Mouse (Mus musculus): ENCODE data around the gene Arntl. TPM values are rescaled to one million over a fixed set of nuclear protein-coding genes. Genes with fewer than 3 reads are reported as not detected.

The Arntl gene
- 10 to 100 TPM in 1 of 2 experiments, 1 to 10 TPM in 1; 9.0 to 10.7 TPM for total RNA-seq (2021)
- long read RNA-seq, experiment 1, partial matches to known transcripts = 2 of 10 reads
- long read RNA-seq, experiment 1, other reads (novel, unspliced or antisense) = 4 of 10 reads
- long read RNA-seq, experiment 2, partial matches to known transcripts = 0 of 17 reads
- long read RNA-seq, experiment 2, other reads (novel, unspliced or antisense) = 13 of 17 reads

DNA sequence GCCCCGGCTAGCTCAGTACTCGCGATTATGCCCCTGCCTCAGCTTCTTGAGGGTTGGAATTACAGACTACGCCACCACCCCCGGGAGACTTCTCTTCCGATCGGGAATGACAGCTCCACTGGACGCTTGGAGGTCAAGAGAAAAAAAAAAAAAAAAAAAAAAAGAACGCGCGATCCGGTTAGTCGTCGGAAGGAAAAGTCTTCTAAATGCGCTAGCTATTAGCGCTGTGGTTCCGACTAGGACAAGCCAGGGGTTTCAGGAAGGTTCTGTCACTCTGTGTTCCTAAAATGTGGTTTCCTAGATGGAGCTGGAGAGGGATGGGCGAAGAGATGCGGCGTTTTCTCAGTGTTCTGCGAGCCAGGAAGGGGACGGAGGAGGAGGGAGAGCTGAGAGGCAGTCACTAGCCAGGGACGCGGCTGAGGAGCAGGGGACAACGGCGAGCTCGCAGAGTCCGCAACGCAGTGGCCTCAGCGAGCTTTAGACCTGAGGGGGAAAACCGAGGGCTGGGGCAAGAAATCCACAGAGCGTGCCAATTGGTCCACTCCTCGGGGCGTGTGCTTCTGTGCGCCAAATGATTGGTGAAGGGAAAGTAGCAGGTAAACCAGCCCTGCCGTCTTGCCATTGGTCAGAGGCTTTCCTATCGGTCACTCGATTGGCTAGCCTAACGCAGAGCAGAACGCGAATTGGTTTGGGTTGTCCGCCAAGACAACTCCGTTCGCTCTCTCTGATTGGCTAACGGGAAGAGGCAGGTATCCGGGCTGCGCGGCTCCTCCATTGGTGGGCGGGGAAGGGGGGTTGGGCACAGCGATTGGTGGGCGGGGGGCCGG, at the start of gene Arntl:
Gene Arntl, plus strand, starts transcription at position 822 of the 827 bp plus-strand sequence.
- DNase-seq (ENCODE audit: low spot score in 2 of 2) = peak; percentile 84 to 92

DNA sequence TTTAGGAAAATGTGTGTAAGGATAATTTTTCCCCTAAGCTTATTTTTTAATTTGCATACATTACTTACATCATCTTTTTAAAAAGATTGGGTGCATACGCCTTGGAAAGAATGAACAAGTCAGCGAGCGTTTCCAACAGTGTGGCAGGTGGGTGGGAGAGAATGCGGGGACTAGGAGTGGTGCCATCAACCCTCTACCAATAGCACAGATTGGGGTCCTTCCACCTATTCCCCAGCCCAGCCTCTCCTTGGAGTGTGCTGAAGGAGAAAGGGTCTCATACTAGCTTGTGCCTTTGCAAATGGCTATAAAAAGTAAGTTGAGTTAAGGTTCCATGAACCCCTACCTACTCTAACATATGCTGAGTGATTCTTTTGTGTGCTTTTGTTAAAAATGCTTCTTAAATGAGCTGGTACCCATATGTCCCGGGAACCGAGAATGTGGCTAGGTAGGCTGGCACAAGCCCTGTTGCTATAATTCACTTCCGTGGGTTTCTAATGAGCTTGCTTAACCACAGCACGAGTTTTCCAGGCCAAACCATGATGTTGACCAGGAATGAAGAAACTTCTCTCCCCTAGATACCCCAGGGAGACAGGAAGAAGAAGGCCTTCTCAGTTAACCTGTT, 46.1 kb upstream of the Arntl start:
- DNase-seq (ENCODE audit: low spot score in 2 of 2) = no peak

DNA sequence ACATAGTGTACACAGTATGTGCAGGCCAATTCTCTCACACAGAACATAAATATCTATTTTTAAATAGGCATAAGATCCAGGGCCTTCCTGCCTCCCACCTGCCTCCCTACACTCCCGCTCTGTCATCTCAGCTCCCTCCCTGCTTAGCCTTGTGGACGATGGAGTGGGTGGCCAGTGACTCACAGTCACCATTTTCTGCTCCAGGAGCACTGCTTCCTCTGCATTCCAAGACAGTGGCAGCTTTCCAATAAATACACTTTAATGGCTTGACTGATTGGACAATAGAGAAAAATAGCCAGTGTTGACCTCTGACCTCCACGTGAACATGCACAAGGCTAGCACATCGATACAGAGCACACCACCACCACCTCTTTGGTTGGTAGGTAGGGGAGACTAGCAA, 42.5 kb upstream of the Arntl start:
- no peak for DNase-seq (ENCODE audit: low spot score in 2 of 2)

DNA sequence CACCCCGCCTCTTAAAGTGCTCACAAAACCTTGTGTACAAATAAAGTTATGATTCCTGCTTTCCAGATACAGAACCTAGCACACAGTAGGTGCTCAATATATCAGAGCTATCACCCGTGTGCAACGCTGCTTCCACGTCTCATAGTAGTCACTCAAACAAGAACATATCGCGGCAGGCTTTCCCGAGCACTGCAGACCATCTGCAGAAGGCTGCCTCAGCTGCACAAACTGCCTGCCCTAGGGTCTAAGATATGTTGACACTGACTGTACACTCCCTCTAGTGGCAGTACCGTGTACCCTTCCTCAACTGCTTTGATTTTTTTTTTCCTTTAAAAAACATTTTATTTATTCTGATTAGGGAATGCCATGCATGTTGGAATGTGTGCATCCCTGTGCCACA, 40.2 kb upstream of the Arntl start:
- peak in 1 of 2 experiments; percentile 33 for DNase-seq (ENCODE audit: low spot score in 2 of 2)

DNA sequence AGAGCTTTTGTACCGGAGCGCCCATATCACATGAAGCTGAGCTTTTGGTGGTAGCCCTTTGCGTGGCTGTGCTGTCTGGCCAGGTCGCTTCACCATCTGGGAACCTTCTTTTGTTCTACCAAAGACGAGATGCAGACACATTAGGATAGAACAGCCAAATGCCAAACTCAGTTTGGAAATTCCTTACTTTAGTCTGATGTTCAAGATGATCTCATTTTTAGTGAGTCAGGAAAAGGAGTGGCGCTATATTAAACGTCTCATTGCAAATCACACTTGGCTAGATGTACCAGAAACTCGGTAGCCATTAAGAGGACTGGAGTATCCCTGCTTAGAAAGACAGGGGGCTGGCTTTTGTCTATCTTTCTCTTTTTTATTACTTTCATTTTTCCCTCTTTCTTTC, 38.7 kb upstream of the Arntl start:
- no peak for DNase-seq (ENCODE audit: low spot score in 2 of 2)

DNA sequence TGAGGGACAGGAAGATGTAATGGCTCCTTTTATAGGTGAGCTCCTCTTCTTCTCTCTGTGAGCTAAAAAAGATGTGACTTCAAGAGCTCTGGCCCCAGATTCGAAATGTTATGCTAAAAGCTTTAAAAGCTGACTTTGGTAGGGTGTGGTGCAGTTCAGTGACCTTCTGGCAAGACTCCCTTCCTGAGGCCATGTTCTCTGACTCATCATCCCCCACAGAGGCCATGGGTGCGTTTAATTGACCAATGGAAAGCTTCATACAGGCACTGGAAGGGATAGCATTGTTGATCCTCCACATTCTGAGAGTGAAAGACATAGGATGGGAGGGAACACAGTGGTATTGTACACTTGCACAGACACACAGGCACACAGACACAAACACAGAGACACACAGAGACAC, 34.8 kb upstream of the Arntl start:
- no peak for DNase-seq (ENCODE audit: low spot score in 2 of 2)

DNA sequence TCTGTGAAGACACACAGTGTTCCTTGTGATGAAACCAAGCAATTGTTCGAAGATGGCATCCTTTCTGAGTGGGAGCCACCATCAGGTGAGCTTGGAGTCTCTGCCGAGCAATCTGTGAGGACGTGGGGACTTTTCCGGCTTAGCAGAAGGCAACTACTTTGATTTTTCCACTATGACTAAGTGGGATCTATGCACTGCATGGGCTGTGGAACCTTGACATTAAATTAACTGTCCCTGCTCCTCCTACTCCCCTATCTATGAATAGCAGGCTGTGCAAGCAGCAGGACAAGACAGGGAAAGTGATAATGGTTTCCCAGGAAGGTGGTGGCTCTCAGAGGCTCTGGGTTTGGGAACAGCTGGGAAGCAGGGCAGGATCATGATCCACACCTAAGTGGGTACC, 31.8 kb upstream of the Arntl start:
- DNase-seq (ENCODE audit: low spot score in 2 of 2) = no peak

DNA sequence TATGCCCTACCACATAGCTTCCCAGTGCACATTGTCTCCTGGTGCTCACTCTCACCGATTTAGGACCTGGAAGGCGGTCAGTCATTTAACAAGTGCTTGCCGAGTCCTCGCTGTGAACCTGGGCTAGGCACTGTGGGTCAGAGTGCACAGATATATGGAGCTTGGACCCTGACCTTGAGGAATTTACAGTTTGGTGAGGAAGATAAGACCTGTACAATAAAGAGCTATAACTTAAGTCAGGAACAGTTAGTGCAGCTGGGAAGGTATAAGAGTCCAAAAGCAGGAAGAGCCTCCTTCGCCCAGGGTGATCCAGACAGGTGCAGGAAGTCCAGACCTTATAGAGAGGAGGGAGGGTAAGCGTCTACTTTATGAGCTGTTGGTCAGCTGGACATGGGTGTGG, 29.2 kb upstream of the Arntl start:
- no peak for DNase-seq (ENCODE audit: low spot score in 2 of 2)

DNA sequence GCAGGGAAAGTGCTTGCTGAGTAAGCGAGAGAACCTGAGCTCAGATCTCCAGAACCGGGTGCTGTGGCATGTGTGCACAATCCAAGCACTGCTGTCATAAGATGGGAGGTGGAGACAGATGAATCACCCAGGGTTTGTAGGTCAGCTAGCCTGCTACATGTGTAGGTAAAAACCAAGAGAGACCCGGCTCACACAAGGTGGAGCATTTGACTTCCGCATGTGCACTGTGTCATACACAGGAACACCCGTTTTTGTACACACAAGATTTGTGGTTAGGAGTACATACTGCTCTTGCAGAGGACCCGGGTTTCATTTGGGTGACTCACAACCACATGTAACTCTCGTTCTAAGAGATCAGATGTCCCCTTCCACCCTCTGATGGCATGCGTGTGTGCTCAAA, 23.5 kb upstream of the Arntl start:
- no peak for DNase-seq (ENCODE audit: low spot score in 2 of 2)

DNA sequence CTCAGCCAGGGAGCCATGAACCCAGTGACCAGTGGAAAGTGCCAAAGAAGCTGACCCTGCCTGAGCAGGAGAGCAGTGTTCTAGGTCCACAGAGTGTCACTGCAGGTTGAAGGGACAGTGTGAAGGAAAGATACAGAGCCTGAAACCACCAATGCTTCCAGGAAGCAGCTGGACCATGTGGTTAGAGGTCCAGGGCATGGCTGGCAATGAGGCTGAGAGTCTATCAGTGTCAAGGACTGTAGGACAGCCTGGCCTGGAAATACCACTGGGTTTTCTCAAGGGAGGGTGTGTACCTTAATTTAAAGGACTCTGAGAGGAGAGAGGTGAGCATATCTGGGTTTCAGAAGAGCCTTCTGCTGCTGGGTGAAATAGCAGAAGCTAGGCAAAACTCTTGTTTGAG, 22.2 kb upstream of the Arntl start:
- DNase-seq (ENCODE audit: low spot score in 2 of 2) = no peak

DNA sequence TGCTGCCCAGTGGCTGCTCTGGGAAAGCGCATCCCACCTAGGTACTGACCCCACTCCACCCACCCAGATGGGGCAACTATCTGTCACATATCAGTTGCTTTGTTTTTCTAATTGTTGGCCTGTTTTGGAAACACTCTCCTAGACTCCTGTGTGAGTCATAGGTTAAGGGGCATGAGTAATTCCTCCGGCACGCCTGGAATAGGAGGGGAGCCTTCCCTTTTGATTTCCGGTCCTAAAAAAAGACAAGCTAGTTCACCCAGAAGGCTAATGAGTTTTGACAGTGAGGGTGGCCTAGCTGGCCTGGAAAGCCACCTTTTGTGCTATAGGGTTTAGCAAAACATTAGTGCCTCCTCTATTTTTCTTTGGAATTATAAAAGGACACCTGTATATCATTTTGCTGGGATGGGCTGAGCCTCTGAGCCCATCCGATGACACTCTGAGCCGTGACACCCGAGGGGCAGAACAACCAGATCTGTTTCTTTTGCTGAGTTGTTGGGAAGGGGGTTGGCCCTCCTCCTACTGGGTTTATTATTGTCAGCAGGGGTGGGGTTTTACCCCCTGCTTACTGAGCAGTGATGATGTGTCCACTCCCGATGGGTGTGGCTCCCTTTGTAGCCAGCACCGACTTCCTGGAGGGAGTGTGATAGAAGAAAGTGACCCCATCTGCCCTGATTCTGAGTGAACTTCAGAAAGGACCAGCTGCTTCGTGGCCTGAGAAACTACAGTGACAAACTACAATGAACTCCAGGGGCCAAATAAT, 21.0 kb upstream of the Arntl start:
- no peak for DNase-seq (ENCODE audit: low spot score in 2 of 2)

DNA sequence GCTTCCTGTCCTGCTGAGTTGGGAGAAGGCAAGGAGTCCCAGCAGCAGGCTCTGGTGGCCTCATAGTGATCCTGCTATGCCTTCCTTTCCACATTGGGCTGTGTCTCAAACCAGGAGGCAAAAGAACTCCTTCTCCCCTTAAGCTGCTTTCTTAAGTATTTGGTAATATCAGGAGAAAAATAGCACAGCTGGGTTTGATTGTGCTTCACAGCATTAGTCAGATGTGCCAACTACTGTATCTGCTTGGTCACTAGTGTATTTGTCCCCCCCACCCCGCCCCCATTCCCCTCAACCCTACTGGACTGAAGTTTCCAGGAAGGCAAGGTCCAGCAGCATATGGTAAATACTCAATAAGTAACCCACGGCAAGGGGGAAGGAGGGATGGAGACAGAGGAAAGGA, 19.2 kb upstream of the Arntl start:
- DNase-seq (ENCODE audit: low spot score in 2 of 2) = no peak

DNA sequence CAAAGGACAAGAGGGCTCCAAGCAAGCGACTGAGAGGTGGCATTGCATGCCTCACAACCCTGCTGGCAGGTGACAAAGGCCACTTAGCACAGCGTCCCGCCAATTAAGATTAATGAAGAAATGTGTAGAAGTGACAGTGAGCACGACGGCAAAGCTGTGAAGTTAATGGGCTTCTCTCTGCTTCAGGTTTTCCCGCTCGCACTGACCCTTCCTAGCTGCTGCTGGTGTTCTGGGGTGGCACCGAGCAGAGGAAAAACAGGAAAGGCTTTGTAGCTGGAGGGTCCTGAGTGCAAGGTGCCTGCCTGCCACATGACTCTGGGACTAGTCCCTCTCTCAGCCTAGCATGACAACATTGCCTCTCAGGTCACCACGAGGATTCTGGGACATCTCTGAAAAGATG, 18.7 kb upstream of the Arntl start:
- no peak for DNase-seq (ENCODE audit: low spot score in 2 of 2)

DNA sequence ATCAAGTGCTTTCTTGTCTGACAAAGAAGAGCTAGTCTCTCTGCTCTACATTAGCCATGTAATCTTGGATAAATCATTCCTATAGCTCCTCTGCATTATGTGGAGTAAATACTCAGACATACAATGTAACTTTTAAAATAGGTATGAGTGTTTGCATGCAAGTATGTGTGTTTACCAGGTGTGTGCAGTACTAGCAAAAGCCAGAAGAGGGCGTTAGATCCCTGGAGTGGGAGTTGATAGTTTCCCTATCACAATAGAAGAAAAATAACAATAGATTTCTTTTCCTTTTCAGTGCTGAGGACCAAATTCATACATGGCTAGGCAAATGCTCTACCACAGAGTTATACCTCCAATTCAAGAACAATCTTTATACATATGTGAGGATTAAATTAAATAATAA, 15.5 kb upstream of the Arntl start:
- no peak for DNase-seq (ENCODE audit: low spot score in 2 of 2)

DNA sequence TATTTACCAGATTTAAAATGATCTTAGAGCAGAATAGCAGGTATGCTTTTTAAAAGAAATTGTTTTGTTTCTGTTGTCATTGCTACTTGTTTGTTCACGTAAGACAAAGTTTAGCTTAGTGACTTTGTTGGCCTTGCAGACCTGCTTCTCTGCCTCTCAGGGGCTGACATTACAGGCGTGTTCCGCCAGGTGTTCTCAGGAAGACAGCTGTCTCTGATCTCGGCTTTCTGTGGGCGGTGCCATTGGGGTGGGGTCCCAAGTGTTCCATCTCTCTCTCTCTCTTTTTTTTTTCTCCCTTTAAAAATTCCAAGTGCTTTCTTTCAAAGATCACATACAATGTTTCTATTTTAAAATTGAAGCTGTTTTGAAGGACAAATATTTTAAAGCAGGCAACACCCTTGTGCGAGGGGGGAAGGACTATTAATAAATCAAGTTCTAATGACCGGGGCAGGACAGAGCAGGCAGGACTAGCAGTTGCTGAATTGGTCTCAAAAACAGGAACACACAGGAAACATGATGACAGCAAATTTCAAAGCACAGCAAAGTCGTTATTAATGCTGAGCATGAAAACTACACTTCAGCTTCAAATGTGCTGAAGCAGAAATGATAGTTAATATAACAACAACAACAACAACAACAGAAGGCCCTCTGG, 14.4 kb upstream of the Arntl start:
- no peak for DNase-seq (ENCODE audit: low spot score in 2 of 2)

DNA sequence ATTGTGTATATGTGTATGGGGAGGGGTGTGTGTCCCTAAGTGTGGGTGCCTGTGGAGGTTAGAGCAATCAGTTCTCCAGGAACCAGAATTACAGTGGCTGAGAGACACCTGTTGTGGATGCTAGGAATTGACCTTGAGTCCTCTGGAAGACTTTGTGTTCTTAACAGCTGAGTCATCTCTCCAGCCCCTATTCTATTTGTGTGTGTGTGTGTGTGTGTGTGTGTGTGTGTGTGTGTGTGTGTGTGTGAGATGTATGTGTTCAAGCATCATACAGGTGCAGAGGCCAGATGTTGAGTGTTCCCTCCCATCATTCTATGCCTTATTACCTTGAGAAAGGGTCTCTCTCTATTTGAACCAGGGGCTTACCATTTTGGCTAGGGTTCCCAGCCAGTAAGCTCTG, 13.4 kb upstream of the Arntl start:
- no peak for DNase-seq (ENCODE audit: low spot score in 2 of 2)

DNA sequence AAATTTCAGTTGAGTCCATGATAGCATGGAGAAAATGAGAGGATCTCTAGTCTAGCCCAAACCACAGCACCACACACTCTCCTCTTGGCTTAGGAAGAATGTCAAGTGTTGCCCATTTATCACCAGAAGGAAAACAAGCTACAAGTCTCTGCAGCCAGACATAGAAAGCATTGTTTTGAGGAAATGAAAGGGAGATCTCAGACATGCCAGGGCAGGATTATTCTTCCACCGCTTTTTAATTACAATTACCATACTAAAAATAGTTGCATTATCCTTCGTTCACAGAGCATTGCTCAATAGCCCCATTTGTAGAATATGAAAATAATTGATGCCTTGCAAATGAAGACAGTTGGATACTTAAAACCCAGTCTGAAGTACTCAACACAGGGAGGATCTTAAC, 12.0 kb upstream of the Arntl start:
- no peak for DNase-seq (ENCODE audit: low spot score in 2 of 2)

DNA sequence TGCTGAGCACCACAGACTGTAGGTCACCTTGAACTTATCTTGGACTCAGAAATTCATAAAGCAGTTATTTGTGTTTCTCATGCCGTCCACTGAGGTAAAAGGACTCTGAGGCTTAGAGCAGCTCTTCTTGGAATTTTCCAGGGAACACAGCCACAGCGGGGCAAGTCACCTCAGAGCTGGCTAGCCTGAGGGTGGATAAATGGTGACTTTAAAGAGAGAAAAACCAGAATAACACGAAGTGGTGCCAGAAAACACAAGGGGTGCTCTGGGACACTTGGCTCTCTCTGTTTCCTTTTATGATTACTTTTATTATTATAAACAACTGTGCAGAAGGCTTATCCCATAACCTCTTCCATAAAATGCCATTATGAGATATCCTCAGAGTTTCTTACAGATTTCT, 11.1 kb upstream of the Arntl start:
- DNase-seq (ENCODE audit: low spot score in 2 of 2) = no peak

DNA sequence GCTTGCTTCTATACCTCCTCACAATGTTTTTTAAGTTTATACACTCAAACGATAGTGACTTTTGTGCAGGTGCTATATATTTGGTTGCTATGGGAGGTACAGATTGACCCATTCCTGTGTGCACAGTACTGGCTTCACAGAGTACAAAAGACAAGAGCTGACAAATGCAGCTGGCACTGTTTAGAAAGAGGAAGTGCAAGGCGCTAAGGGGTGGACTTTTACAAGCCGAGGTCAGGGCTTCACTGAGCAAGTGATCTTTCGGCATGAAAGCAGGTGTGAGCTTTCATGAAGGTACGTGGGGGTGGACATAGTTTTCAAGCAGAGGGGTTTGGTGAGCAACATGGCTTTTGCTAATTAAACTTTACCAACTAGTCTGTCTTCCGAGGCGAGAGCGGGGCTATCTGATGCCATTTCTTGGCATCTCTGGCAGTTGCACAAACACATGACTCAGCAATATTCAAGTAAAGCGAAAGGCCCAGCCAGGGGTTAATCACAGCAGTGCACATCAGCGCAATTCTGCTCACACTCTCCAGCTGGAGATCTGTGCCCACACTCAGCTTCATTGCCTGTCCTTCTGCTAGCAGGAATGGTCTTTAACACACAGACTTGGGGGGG, 10.0 kb upstream of the Arntl start:
- DNase-seq (ENCODE audit: low spot score in 2 of 2) = no peak

DNA sequence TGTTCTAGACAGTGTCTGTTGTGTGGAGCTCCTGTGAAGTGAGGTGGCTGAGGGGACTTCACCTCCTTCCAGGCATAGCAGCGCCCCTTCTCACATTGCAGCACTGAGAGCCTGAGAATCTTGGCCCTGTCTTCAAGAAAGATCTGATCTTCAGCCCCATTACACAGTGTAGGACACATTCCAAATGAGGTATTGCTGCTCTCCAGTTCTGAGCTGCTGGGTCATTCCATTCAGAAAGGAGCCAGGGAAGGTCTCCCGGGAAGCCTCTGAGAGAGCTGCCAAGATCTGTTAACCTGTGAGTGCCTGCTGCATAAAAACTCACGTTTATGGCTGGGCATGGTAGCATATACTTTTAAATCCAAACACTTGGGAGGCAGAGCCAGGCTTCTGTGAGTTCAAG, 5.7 kb upstream of the Arntl start:
- peak in 1 of 2 experiments; percentile 44 for DNase-seq (ENCODE audit: low spot score in 2 of 2)
